Mouse (Mus musculus): Measurements from ENCODE around the gene Padi4. TPM values are rescaled to one million over a fixed set of nuclear protein-coding genes. Genes with fewer than 3 reads are reported as not detected.

The Padi4 gene
- total and polyA plus RNA-seq, 2 experiments from 2014 or later: 0.06 TPM; not detected in 1

GRCm38 (mm10) chr4:140813358-140814185 is 39.5 kb upstream of the Padi4 start:
- H3K27ac ChIP-seq (ENCODE audit: low read depth, low read length): no peak overlapping the region
- no peaks in the 10 kb centered on the region for H3K36me3 ChIP-seq (ENCODE audit: insufficient read depth)
- no peaks in the 10 kb centered on the region for H3K27me3 ChIP-seq (ENCODE audit: insufficient read depth, low read length)
- no peak overlapping the region for H3K4me3 ChIP-seq (ENCODE audit: low read depth, low read length)
- H3K9me3 ChIP-seq (ENCODE audit: low read length): no peaks in the 10 kb centered on the region
- no peak for DNase-seq
- no peaks in the 10 kb centered on the region for H3K4me1 ChIP-seq (ENCODE audit: insufficient read depth)
- H3K9ac ChIP-seq: no peak overlapping the region
- no peak for ATAC-seq
- 18% methylated on average over 13 of the region's 13 CpGs for WGBS
- no peak for TF ChIP-seq CTCF (IDR thresholded peaks at IDR 0.05; ENCODE audit: low read depth)
- H3K4me2 ChIP-seq (ENCODE audit: low read depth): no peak overlapping the region; the same call in 1 of the 2 replicates

GRCm38 (mm10) chr4:140812609-140813008 is 38.6 kb upstream of the Padi4 start:
- H3K9ac ChIP-seq: no peak overlapping the region
- H3K27me3 ChIP-seq (ENCODE audit: insufficient read depth, low read length): no peaks in the 10 kb centered on the region
- H3K4me1 ChIP-seq (ENCODE audit: insufficient read depth): no peaks in the 10 kb centered on the region
- H3K4me3 ChIP-seq (ENCODE audit: low read depth, low read length): no peak overlapping the region
- no peak for TF ChIP-seq CTCF (IDR thresholded peaks at IDR 0.05; ENCODE audit: low read depth)
- H3K9me3 ChIP-seq (ENCODE audit: low read length): no peaks in the 10 kb centered on the region
- WGBS: 18% methylated on average over 10 of the region's 14 CpGs
- H3K36me3 ChIP-seq (ENCODE audit: insufficient read depth): no peaks in the 10 kb centered on the region
- ATAC-seq (no peak), DNase-seq (no peak)
- no peak overlapping the region for H3K4me2 ChIP-seq (ENCODE audit: low read depth)
- no peak overlapping the region for H3K27ac ChIP-seq (ENCODE audit: low read depth, low read length)

DNA sequence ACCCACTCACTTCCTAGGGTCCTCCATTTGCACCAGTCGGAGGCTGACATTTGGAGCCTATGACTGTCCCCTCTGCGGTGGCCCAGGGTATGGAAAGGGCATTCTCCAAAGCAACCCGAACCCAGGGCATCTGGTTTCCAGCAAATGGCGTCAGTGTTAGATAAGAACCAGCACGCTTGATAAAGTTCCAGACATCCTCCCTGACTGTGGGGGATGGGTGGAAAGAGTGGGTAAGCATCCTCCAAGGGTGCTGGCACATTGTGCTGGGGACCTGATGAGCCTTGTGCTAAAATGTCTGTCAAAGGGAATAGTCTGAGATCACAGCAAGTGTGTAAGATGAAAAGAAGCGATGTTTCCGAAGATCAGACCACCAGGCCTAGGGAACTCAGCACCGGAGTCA is 38.2 kb upstream of the Padi4 start:
- Histone ChIP-seq H3K4me1 (ENCODE audit: insufficient read depth) (no peaks in the 10 kb centered on the region), H3K27ac (ENCODE audit: low read depth, low read length) (no peak overlapping the region), H3K27me3 (ENCODE audit: insufficient read depth, low read length) (no peaks in the 10 kb centered on the region), H3K9ac (no peak overlapping the region), H3K36me3 (ENCODE audit: insufficient read depth) (no peaks in the 10 kb centered on the region), H3K9me3 (ENCODE audit: low read length) (no peaks in the 10 kb centered on the region), H3K4me2 (ENCODE audit: low read depth) (no peak overlapping the region), H3K4me3 (ENCODE audit: low read depth, low read length) (no peak overlapping the region)
- no peak for DNase-seq
- ATAC-seq: no peak
- 77% methylated on average over 8 of the region's 8 CpGs for WGBS
- TF ChIP-seq CTCF (IDR thresholded peaks at IDR 0.05; ENCODE audit: low read depth): no peak

- Histone ChIP-seq H3K9me3 (ENCODE audit: low read length) (no peaks in the 10 kb centered on the region), H3K4me1 (ENCODE audit: insufficient read depth) (no peaks in the 10 kb centered on the region), H3K9ac (no peak within 1 kb of the TSS), H3K27me3 (ENCODE audit: insufficient read depth, low read length) (no peaks in the 10 kb centered on the region), H3K4me2 (ENCODE audit: low read depth) (no peak within 1 kb of the TSS), H3K27ac (ENCODE audit: low read depth, low read length) (no peak within 1 kb of the TSS), H3K36me3 (ENCODE audit: insufficient read depth) (no peaks in the 10 kb centered on the region), H3K4me3 (ENCODE audit: low read depth, low read length) (no peak within 1 kb of the TSS)
- DNase-seq (no peak), ATAC-seq (no peak)
- 74% methylated on average over 15 of the region's 16 CpGs for WGBS
- no peak for TF ChIP-seq CTCF (IDR thresholded peaks at IDR 0.05; ENCODE audit: low read depth)
These were observed 36.6 kb upstream of the Padi4 start, which contains the start of gene Padi3 for GRCm38 (mm10) chr4:140810458-140811260. Padi3 (minus strand) TSS chr4:140810648.

DNA sequence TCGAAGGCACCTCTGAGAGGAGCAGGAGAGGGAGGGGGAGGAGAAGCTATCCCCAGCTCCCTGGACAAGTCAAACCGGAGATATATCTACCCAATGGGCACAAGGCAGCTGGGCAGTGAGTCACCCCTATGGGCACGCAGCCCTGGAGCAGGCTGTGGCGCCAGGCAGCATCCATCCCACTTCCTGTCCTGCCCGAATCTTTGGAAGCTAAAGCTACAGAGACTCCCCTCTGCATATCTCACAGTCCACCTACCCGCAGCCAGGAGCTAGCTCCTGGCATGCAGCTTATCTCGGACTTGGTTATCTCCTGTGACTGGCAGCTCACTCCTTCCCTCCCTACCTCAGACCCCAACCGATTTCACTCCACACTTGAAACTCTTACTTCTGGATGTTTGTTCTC is 35.1 kb upstream of the Padi4 start:
- WGBS: 81% methylated on average over 8 of the region's 8 CpGs
- Histone ChIP-seq H3K36me3 (ENCODE audit: insufficient read depth) (no peaks in the 10 kb centered on the region), H3K9ac (no peak overlapping the region), H3K4me1 (ENCODE audit: insufficient read depth) (no peaks in the 10 kb centered on the region), H3K27me3 (ENCODE audit: insufficient read depth, low read length) (no peaks in the 10 kb centered on the region), H3K4me2 (ENCODE audit: low read depth) (no peak overlapping the region), H3K4me3 (ENCODE audit: low read depth, low read length) (no peak overlapping the region), H3K27ac (ENCODE audit: low read depth, low read length) (no peak overlapping the region), H3K9me3 (ENCODE audit: low read length) (no peaks in the 10 kb centered on the region)
- TF ChIP-seq CTCF (IDR thresholded peaks at IDR 0.05; ENCODE audit: low read depth): no peak
- ATAC-seq: no peak
- DNase-seq: no peak

GRCm38 (mm10) chr4:140804601-140805000 is 30.6 kb upstream of the Padi4 start:
- Histone ChIP-seq H3K27ac (ENCODE audit: low read depth, low read length) (no peak overlapping the region), H3K9ac (no peak overlapping the region), H3K9me3 (ENCODE audit: low read length) (no peaks in the 10 kb centered on the region), H3K4me1 (ENCODE audit: insufficient read depth) (no peaks in the 10 kb centered on the region), H3K36me3 (ENCODE audit: insufficient read depth) (no peaks in the 10 kb centered on the region), H3K4me3 (ENCODE audit: low read depth, low read length) (no peak overlapping the region), H3K4me2 (ENCODE audit: low read depth) (no peak overlapping the region), H3K27me3 (ENCODE audit: insufficient read depth, low read length) (no peaks in the 10 kb centered on the region; the same call in 1 of the 2 replicates)
- ATAC-seq (no peak), DNase-seq (no peak)
- WGBS: 86% methylated on average over 9 of the region's 9 CpGs
- TF ChIP-seq CTCF (IDR thresholded peaks at IDR 0.05; ENCODE audit: low read depth): no peak

- Histone ChIP-seq H3K9ac (no peak overlapping the region), H3K9me3 (ENCODE audit: low read length) (no peaks in the 10 kb centered on the region), H3K27ac (ENCODE audit: low read depth, low read length) (no peak overlapping the region), H3K36me3 (ENCODE audit: insufficient read depth) (no peaks in the 10 kb centered on the region), H3K27me3 (ENCODE audit: insufficient read depth, low read length) (no peaks in the 10 kb centered on the region; the same call in 1 of the 2 replicates), H3K4me3 (ENCODE audit: low read depth, low read length) (no peak overlapping the region), H3K4me1 (ENCODE audit: insufficient read depth) (no peaks in the 10 kb centered on the region), H3K4me2 (ENCODE audit: low read depth) (no peak overlapping the region)
- WGBS: 84% methylated on average over 3 of the region's 3 CpGs
- no peak for TF ChIP-seq CTCF (IDR thresholded peaks at IDR 0.05; ENCODE audit: low read depth)
- DNase-seq (no peak), ATAC-seq (no peak)
These were observed 27.3 kb upstream of the Padi4 start for GRCm38 (mm10) chr4:140801364-140801763.
